Mouse (Mus musculus) liver, embryonic 12.5 days (tissue): ENCODE results near the gene Numb. TPM values are rescaled to one million over a fixed set of nuclear protein-coding genes. Genes with fewer than 3 reads are reported as not detected.

Experiments used
- ATAC-seq: fragments of 200-750 bp; cut with Nextera tagmentation; 2 replicates; pipeline ENCODE4 v1.8.0; 2017; ENCODE audit warnings: moderate number of reproducible peaks, mild to moderate bottlenecking, moderate library complexity
- H3K27ac ChIP-seq: fragments of 300-500 bp; sonication (generic); 2 replicates; pipeline ENCODE4 v1.5.1; 2016; ENCODE audit warnings: mild to moderate bottlenecking
- H3K27me3 ChIP-seq: fragments of 300-500 bp; sonication (generic); replicated peaks from 2 replicates; pipeline ENCODE4 v1.6.1; 2016; ENCODE audit warnings: mild to moderate bottlenecking, moderate library complexity
- H3K36me3 ChIP-seq: fragments of 300-500 bp; sonication (generic); 2 replicates; pipeline ENCODE4 v1.6.1; 2016; ENCODE audit warnings: mild to moderate bottlenecking, moderate library complexity
- H3K4me1 ChIP-seq: fragments of 300-500 bp; sonication (generic); 2 replicates; pipeline ENCODE4 v1.6.1; 2016
- H3K4me2 ChIP-seq: fragments of 300-500 bp; sonication (generic); 2 replicates; pipeline ENCODE4 v1.6.1; 2016; ENCODE audit warnings: mild to moderate bottlenecking, moderate library complexity
- H3K4me3 ChIP-seq: fragments of 300-500 bp; sonication (generic); 2 replicates; pipeline ENCODE4 v1.5.1; 2016; ENCODE audit warnings: mild to moderate bottlenecking, moderate library complexity
- H3K9ac ChIP-seq: fragments of 300-500 bp; sonication (generic); 2 replicates; pipeline ENCODE4 v1.6.1; 2016; ENCODE audit warnings: mild to moderate bottlenecking, moderate library complexity
- H3K9me3 ChIP-seq: fragments of 300-500 bp; sonication (generic); replicated peaks from 2 replicates; pipeline ENCODE4 v1.6.1; 2016; ENCODE audit warnings: mild to moderate bottlenecking, moderate library complexity
- WGBS: fragments of 180-500 bp; shearing (Covaris S2); methylation state at CpG from one replicate; pipeline ENCODE4 v1.1.7; 2016; ENCODE audit not compliant: insufficient replicate concordance; 5-methylcytosine and 5-hydroxymethylcytosine counted together
- polyA plus RNA-seq: library from polyadenylated mRNA; unstranded; fragments of >200 nt; fragmentation: Nextera tagmentation; extraction: Ambion mirVana; gene quantifications from 2 replicates; pipeline ENCODE4 v1.2.1, GENCODE M21; 2016

Numb gene
- polyA plus RNA-seq, 1 experiment from 2014 or later, result 17.7 TPM

DNA sequence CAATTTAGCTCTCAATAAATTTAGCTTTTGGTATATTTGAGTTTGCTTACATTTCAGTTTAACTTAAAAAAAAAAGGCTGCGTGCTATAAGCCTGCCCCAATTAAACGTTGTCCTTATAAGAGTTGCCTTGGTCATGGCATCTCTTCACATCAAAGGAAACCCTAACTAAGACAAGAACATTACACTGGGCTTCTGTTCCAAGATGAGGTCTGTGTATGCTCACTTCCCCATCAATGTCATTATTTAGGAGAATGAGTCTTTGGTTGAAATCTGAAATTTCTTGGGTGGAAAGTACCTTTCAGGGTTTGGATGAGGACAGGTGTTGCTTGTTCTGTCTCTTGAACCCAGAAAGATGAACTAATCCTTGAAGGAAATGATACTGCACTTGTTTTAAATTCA, 73.9 kb downstream of the Numb start:
- Histone ChIP-seq H3K27ac (no peak overlapping the region), H3K9me3 (no peaks in the 10 kb centered on the region), H3K27me3 (no peaks in the 10 kb centered on the region), H3K4me3 (no peak overlapping the region), H3K4me2 (no peak overlapping the region), H3K36me3 (no peaks in the 10 kb centered on the region), H3K9ac (no peak overlapping the region), H3K4me1 (0 out of 2 replicates have a peak, but pooled peaks cover 3% of the 10 kb centered on the region)
- ATAC-seq, result no peak
- 80% methylated on average over 2 of the region's 2 CpGs for WGBS

DNA sequence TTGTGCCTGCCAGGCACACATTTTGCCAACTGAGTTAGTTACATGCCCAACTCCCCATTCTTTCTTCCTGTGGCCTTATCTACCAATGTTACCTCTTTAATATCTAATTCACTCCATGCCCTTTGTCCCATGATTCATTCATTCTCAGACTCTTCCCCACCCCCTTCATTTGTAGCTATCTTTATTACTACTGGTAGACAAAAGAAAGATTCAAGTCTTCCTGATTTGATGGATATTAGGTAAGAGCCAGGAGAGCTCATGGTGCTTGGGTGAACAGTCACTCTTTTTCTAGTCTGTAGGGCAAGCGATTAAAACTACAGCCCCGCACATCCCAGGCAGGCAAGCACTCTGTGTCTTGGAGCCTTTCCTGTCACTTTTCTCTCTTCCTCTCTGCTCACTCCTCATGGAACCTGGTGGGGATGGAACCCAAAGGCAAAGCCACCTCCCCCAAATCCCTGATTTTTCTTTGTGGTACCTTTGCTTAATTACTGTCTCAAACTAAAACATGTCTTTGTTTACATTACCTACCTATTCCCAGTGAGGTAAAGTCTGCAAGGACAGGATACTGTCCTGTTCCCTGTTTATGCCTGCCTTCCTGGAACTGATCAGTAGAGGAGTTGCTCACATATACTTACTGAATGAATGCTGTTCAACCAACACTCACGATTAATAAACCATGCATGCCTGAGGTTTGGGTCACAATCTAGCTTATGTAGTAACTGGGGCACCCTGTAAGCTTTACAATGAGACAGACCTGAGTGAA, 78.9 kb downstream of the Numb start:
- H3K36me3 ChIP-seq, result peaks cover 26% of the 10 kb centered on the region
- no peak overlapping the region for H3K4me3 ChIP-seq
- WGBS, result 84% methylated on average over 3 of the region's 3 CpGs
- no peaks in the 10 kb centered on the region for H3K27me3 ChIP-seq
- no peaks in the 10 kb centered on the region for H3K9me3 ChIP-seq
- H3K27ac ChIP-seq, result no peak overlapping the region
- no peak overlapping the region for H3K4me2 ChIP-seq
- H3K4me1 ChIP-seq, result peaks cover 3% of the 10 kb centered on the region; the same call in 1 of the 2 replicates
- no peak for ATAC-seq
- H3K9ac ChIP-seq, result no peak overlapping the region

DNA sequence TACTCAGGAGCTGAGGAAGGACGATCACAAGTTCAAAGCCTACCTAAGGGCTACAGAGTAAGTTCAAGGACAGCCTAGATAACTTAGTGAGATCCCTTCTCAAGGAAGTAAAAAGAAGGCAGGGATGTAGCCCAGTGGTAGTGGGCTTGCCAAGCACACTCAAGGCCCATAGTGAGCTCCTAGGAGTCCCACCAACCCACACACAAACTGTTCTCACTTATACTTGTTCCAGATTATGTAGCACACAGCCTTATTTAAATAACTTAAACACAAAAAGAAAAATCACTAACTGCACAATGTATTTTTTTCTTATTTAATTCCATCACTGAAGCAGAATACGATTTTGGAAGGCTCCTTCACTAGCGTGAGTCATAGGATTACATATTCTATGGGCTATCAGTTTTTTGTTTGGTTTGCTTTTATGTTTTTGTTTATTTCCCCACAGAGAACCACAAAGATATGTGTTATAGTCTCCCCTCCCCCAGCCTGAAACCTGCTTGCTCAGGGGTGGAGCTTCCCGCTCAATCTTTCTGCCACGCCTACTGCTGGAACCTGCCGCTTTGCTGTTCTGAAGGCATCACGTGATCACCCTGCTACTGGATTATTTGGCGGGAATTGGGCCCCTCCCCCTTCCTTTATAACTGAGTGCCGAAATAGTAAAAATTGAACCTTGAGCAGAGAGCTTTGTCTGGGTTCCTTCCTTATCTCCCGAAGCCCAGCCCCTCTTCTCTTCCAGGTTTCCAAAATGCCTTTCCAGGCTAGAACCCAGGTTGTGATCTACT, 80.1 kb downstream of the Numb start:
- H3K27ac ChIP-seq, result no peak overlapping the region
- H3K4me1 ChIP-seq, result peaks cover 3% of the 10 kb centered on the region; the same call in 1 of the 2 replicates
- no peaks in the 10 kb centered on the region for H3K9me3 ChIP-seq
- no peak overlapping the region for H3K4me2 ChIP-seq
- peaks cover 34% of the 10 kb centered on the region for H3K36me3 ChIP-seq
- no peak overlapping the region for H3K9ac ChIP-seq
- 78% methylated on average over 10 of the region's 10 CpGs for WGBS
- no peaks in the 10 kb centered on the region for H3K27me3 ChIP-seq
- no peak overlapping the region for H3K4me3 ChIP-seq
- no peak for ATAC-seq

DNA sequence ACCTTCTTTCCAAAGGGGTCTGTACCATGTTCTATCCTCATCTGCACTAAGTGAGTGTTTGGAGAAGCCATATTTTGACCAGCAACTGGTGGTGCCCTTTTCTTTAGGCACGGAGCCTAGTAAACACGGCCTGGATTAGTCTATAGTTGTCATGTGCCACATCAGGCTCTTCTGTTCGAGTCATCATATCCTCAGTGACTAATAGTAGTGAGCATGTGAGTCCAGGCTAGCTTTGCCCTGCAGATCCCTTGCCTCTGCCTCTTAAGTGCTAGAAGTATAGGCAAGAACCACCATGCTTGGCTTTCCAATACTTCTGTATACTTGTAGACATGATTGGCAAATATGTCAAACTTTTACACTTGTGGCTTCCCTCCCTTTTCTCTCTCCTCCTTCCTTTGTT, 87.8 kb downstream of the Numb start:
- Histone ChIP-seq H3K4me1 (peaks cover 6% of the 10 kb centered on the region), H3K4me3 (no peak overlapping the region), H3K9ac (no peak overlapping the region), H3K27ac (no peak overlapping the region), H3K4me2 (no peak overlapping the region), H3K36me3 (peaks cover 38% of the 10 kb centered on the region), H3K9me3 (0 out of 2 replicates have a peak, but pooled peaks cover 3% of the 10 kb centered on the region), H3K27me3 (no peaks in the 10 kb centered on the region)
- ATAC-seq, result no peak
- 80% methylated on average over 3 of the region's 3 CpGs for WGBS

DNA sequence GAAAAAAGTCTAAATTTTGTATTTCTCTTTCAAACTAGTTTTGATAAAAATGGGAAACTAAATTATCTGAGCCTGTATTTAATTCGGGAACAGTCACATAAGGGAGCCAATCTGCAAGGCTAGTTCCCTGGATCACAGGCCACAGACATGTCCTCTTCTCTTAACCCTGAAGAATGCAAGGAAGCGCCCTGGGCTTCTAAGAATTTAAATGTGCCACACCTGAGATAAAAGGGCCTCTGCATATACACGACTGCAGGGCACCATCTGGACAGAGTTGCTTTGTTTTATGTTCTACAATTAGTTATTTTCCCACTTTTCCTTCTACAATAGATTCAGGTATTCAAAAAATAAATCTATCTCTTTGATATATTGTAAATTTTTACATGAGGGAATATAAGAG, 91.3 kb downstream of the Numb start:
- WGBS, result 57% methylated on average over 3 of the region's 3 CpGs
- H3K9me3 ChIP-seq, result 0 out of 2 replicates have a peak, but pooled peaks cover 3% of the 10 kb centered on the region
- peaks cover 6% of the 10 kb centered on the region for H3K4me1 ChIP-seq
- H3K27ac ChIP-seq, result no peak overlapping the region
- no peak overlapping the region for H3K4me3 ChIP-seq
- H3K4me2 ChIP-seq, result no peak overlapping the region
- H3K36me3 ChIP-seq, result peaks cover 22% of the 10 kb centered on the region
- peak; percentile 79 for ATAC-seq
- no peak overlapping the region for H3K9ac ChIP-seq
- H3K27me3 ChIP-seq, result no peaks in the 10 kb centered on the region

DNA sequence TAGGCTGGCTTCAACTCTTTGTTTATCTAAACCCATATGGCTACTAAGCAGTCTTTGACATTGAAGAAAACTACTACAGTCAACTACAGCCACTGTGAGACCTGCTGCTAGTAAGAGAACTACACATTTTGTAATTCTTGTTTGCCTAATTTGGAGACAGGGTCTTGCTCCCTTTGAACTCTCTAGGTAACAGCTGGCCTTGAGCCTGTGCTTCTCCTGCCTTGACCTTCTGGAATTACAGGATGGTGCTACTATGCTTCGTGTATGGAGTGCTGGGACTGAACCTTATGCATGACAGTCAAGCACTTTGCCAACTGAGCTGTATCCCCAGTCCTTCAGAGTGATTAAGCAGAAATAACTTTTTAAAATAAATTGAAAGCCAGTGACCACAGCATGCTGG, 105.1 kb downstream of the Numb start:
- Histone ChIP-seq H3K27ac (no peak overlapping the region), H3K36me3 (0 out of 2 replicates have a peak, but pooled peaks cover 10% of the 10 kb centered on the region), H3K27me3 (no peaks in the 10 kb centered on the region), H3K4me1 (peaks cover 14% of the 10 kb centered on the region), H3K4me2 (no peak overlapping the region), H3K9me3 (no peaks in the 10 kb centered on the region), H3K4me3 (no peak overlapping the region), H3K9ac (no peak overlapping the region)
- ATAC-seq, result no peak
- WGBS, result 74% methylated on average over 1 of the region's 1 CpGs

DNA sequence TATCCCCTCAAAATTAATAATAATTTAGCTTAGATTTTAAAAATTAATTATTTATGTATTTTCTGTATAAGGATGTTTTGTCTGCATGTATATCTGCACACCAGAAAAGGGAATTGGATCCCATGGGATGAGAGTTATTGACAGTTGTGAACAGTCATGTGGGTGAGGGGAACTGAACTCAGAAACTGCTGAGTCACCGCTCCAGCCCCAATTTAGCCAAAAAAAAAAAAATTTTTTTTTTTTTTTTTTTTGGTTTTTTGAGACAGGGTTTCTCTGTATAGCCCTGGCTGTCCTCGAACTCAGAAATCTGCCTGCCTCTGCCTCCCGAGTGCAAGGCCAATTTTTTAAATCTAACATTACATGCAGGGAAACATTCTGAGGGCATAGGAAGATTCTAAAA, 109.8 kb downstream of the Numb start:
- no peaks in the 10 kb centered on the region for H3K27me3 ChIP-seq
- H3K4me2 ChIP-seq, result no peak overlapping the region
- peaks cover 19% of the 10 kb centered on the region for H3K36me3 ChIP-seq
- WGBS, result 65% methylated on average over 3 of the region's 3 CpGs
- no peak overlapping the region for H3K27ac ChIP-seq
- H3K4me1 ChIP-seq, result peaks cover 14% of the 10 kb centered on the region
- no peaks in the 10 kb centered on the region for H3K9me3 ChIP-seq
- H3K4me3 ChIP-seq, result no peak overlapping the region
- no peak for ATAC-seq
- H3K9ac ChIP-seq, result no peak overlapping the region

DNA sequence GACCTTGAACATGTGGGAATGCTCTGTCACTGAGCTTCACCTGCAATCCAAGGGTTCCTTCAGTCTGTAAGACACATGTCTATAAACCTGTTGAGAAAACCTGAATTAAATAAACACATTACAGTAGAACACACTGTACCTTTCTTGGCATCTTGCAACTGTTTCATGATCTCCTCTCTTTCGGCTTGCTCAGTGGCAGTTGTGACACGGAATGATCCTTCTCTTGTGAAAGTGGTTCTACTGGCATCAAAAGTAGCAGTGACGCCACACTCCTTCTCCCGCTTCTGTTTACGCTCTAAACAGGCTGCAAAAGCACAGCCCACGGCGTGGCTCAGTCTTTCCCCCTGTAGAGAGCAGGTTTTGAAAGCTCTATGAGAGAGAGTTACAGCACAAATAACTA, 118.1 kb downstream of the Numb start:
- Histone ChIP-seq H3K9me3 (no peaks in the 10 kb centered on the region; the same call in 1 of the 2 replicates), H3K9ac (no peak overlapping the region), H3K27ac (no peak overlapping the region), H3K4me2 (no peak overlapping the region), H3K4me3 (no peak overlapping the region), H3K4me1 (no peaks in the 10 kb centered on the region), H3K27me3 (no peaks in the 10 kb centered on the region), H3K36me3 (peaks cover 84% of the 10 kb centered on the region)
- no peak for ATAC-seq
- WGBS, result 78% methylated on average over 7 of the region's 7 CpGs

DNA sequence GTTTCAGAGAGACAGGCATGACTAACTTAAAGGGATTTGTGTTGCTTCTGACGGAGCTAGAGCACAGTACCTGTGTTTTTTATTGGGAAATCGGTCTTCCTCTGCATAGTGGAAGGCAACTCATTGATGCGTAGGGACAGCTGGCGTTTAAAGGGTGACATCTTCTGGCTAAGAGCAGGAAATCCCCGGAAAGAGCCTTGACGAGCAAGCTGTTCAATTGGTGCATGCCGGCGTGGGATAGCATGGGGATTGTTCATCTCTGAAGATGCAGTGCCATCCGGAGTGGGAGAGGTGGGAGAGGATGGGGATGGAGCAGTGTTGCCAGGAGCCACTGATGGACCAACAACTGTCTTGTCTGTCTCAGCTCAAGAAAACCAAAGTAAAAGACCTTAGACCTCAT, 120.8 kb downstream of the Numb start:
- Histone ChIP-seq H3K36me3 (peaks cover 80% of the 10 kb centered on the region), H3K4me3 (no peak overlapping the region), H3K4me2 (no peak overlapping the region), H3K9ac (no peak overlapping the region), H3K27ac (no peak overlapping the region), H3K9me3 (no peaks in the 10 kb centered on the region; the same call in 1 of the 2 replicates), H3K27me3 (no peaks in the 10 kb centered on the region), H3K4me1 (no peaks in the 10 kb centered on the region)
- 74% methylated on average over 9 of the region's 9 CpGs for WGBS
- no peak for ATAC-seq

DNA sequence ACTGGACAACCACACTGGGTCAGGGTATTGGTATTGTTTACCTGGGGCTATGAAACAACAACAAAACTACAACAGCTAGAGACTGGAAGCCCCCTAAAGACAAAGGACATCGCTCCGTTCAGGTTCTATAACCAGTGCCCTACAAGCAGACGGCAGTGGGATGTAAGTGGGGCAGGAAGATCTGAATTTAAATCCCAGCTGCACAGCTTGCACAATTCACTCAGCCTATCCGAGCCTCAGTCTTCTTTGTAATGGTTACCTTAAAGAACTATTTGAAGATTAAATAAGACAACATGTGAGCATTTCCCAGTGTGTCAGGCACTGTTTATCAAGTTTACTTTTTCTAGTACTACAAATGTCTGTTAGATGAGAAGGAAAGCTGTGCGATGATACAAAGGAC, 123.4 kb downstream of the Numb start:
- Histone ChIP-seq H3K4me2 (no peak overlapping the region), H3K4me3 (no peak overlapping the region)

DNA sequence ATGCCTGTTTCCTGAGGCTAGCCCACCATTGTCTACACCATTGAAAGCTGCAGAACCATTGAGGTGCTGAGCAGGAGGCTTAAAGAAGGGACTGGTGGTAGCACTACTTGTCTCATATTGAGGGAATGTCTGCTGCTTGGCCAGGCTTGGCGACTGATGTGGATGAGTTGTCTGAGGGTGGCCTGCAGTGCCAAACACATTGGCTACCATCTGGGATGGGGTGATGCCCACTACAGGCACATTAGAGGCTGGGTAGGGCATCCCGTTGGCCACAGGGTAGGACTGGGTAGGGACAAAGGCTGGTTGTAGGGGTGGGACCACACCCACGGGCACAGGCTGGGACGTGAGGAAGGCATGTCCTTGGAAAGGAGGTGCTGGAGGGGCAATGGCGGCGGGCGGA, 126.1 kb downstream of the Numb start:
- Histone ChIP-seq H3K4me2 (no peak overlapping the region), H3K9ac (no peak overlapping the region), H3K36me3 (peaks cover 75% of the 10 kb centered on the region), H3K4me1 (no peaks in the 10 kb centered on the region), H3K4me3 (no peak overlapping the region), H3K27me3 (no peaks in the 10 kb centered on the region), H3K9me3 (no peaks in the 10 kb centered on the region), H3K27ac (no peak overlapping the region)
- 81% methylated on average over 7 of the region's 7 CpGs for WGBS
- ATAC-seq, result no peak

More for the DNA sequence above, 123.4 kb downstream of the Numb start:
- no peaks in the 10 kb centered on the region for H3K4me1 ChIP-seq
- 84% methylated on average over 5 of the region's 5 CpGs for WGBS
- peaks cover 75% of the 10 kb centered on the region for H3K36me3 ChIP-seq
- H3K9ac ChIP-seq, result no peak overlapping the region
- H3K27me3 ChIP-seq, result no peaks in the 10 kb centered on the region
- H3K27ac ChIP-seq, result no peak overlapping the region
- ATAC-seq, result no peak
- no peaks in the 10 kb centered on the region for H3K9me3 ChIP-seq

DNA sequence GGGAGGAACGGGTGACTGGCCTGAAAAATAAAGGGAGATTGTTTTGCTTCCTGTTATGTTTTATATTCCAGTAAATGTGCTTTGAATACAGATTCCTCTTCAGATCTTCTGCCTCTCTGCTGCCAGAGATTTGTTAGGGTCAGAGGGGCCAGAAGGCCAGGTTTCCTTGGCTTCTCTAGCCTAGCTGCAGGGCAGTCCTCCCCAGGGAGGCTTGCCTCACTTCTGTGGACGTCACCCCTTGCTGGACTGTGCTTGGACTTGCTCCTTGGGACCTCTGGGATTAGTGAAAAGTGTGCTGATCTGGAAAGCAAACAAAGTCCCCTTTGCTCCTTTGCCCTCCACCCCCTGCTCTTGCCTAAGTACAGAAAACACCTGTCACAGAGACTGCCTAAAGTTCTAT, 126.7 kb downstream of the Numb start:
- no peak overlapping the region for H3K4me3 ChIP-seq
- H3K9me3 ChIP-seq, result no peaks in the 10 kb centered on the region
- no peak overlapping the region for H3K27ac ChIP-seq
- H3K9ac ChIP-seq, result no peak overlapping the region
- no peak for ATAC-seq
- no peak overlapping the region for H3K4me2 ChIP-seq
- WGBS, result 63% methylated on average over 2 of the region's 2 CpGs
- peaks cover 70% of the 10 kb centered on the region for H3K36me3 ChIP-seq
- no peaks in the 10 kb centered on the region for H3K4me1 ChIP-seq
- no peaks in the 10 kb centered on the region for H3K27me3 ChIP-seq
